Mouse (Mus musculus) gastrocnemius, postnatal 4 days (tissue): Measurements from ENCODE around the gene E2f3. TPM values are rescaled to one million over a fixed set of nuclear protein-coding genes. Genes with fewer than 3 reads are reported as not detected.

Source experiments
- DNase-seq, 2 experiments: peaks; one replicate each; pipeline ENCODE4 v3.0.0; 2021 to 2022; ENCODE audit warnings: low spot score in 2 of 2, mixed read lengths in 2 of 2
- total RNA-seq, 2 experiments: library from RNA; stranded (reverse); gene quantifications; 2 replicates each; pipeline ENCODE4 v1.2.3; 2021

E2f3 gene
- total RNA-seq, 2 experiments from 2014 or later, result 14.6 to 14.9 TPM

DNA sequence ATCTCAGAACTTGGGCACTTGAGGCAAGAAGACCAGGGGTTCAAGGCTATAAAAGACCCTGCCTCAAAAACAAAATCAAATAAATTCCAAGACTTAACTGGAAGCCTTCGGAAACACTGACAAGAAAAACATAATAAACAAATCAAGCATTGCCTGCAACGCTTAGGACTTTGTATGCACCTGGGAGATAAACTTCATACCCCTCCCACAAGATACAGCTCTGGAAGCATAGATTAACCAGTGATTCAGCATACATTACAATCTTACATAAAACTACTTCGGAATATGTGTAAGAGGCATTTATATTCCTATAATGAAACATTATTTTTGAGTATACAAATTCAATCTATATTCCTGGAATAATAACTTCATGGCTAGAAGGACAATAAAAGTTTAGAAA, 3.5 kb downstream of the E2f3 start:
- no peak for DNase-seq

DNA sequence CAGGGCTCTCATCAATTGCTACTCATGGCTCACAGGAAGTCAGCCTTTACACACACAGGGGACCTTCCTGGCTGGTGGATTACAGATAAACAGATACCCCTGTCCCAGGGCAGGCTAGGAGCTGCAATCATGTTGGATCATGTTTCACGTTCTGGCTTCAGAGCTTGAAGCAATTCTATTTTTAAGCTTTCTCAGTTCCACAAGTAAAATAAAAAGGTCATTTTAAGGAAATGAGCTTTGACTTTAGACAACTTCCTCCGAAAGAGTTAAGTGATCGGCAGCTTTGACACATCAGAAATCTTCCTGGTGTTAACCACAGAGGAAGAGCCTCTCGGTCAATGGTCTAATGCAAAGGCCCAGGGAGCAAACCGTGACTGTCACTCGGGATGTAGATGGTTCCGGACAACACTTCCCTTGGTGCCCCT, 6.7 kb downstream of the E2f3 start:
- DNase-seq, result no peak

DNA sequence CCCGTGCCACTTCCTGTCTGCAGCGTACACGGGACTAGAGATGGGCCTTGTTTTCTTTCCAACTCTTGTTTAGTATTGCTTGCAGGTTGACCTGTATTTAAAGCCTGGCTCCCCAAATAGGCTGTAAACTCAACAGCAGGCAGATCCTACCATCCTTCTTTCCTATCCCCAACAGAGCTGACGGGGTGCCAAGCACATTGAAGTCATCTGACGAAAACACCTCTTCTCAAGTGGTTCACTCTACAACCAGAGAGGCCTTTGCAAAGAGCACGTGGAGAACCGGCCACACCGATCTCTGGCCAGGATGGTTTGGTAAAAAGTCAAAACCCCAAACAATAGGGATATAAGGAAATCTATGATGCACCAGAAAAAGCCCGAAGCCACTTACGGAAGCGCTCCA, 8.5 kb downstream of the E2f3 start:
- no peak for DNase-seq

DNA sequence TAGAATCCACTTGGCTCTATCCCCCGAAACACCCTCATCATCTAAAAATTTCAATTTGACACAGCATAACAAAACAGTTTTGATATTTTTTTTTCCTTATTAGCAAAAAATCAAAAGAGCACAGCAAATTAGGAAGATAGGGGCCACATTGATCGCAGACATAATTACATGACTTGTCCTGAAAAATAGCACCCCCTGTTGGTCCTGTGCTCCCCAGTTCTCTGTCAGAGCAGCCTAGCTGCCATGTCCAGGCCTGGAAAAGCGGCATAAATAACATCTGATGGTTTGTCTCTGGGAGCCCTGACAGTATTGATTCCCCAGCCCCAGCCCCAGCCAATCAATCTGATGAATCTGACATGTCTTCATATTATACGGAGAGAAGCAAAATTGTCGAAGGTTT, 11.8 kb downstream of the E2f3 start:
- no peak for DNase-seq

- DNase-seq, result no peak
Observed at GRCm38 (mm10) chr13:29973610-29974009, 12.3 kb downstream of the E2f3 start.

GRCm38 (mm10) chr13:29970333-29970732, 15.5 kb downstream of the E2f3 start:
- DNase-seq, result no peak

DNA sequence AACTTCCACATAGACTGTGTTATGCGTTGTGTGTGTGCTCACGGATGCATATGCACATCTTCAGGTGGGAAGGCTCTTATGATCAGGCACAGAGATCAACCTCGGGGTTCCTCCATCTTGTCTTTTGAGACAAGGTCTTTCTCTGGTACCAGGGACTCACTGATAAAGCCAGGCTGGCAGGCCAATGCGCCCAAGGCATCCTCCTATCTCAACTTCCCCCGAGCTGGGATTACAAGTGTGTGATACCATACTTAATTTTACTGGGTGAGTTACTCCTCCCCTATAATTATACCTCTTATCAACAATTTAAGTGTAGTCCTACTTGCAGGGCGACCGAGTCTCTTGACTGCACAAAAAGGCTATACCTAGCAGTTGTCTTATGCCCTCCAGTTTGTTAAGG, 17.2 kb downstream of the E2f3 start:
- DNase-seq, result no peak

DNA sequence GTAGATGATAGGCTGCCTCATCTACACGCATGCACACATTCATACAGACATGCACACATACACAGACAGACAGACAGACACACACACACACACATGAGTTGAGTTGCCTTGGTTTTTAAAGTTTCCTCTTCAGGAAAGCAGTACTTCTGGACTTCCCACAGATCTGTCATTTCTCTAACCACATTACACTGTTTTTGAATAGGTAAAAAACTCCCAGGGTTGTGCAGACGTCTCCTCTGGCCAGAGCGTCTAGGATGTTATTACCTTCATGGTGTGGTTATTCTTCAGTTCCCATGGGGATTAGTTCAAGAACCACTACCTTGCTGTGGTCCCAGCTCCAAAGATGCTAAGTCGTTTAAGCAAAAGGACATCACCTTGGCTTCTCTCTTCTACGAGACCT, 18.5 kb downstream of the E2f3 start:
- DNase-seq, result no peak

- DNase-seq, result no peak
Observed at GRCm38 (mm10) chr13:29966966-29967365, 18.9 kb downstream of the E2f3 start.

DNA sequence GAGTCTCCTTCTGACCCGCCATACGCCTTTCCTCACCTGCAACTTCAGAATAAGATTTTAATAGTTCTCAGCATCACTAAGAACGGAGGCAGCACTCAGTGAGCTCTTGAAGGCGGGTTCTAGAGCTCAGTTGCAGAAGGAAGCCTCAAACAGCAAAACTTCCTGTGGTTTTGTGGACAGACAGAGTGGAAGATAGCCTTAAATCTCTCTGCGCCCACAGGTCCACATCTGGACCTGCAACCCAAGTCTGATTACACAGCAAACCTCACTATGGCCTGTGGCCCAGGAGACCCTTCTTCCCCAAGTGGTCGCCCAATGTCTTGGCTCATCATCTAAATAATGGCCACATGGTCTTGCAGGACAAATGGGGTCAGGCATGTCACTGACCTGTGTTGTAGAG, 21.8 kb downstream of the E2f3 start:
- DNase-seq, result no peak

GRCm38 (mm10) chr13:29960416-29960815, 25.4 kb downstream of the E2f3 start:
- DNase-seq, result no peak

DNA sequence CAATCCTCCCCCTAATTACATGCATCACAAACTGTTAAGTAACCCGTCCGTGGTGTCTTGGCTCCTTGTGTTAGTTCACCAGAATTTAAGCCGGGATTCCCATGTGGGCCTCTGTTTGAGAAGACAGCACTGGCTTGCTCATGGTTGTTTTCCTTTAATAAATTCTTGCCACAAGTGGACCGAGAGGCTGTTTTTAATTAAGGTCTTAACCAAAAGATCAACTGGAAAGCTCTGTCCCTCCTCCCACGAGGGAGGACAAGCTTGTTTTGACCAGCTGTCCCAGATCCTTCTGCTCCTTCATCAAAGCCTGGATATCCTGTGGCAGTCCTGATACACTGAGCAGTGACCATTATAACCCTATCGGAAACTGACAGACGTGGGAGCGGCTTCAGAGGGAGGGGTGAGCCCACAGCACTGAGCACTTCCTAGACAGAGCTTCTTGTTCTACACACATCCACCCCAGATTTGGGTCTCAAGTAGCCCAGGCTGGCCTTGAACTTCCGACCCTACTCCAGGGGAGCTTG, 28.1 kb downstream of the E2f3 start:
- no peak for DNase-seq

- DNase-seq, result no peak
Observed at GRCm38 (mm10) chr13:29956821-29957421, 28.9 kb downstream of the E2f3 start.

- no peak for DNase-seq
Observed at GRCm38 (mm10) chr13:29955296-29955695, 30.6 kb downstream of the E2f3 start.

DNA sequence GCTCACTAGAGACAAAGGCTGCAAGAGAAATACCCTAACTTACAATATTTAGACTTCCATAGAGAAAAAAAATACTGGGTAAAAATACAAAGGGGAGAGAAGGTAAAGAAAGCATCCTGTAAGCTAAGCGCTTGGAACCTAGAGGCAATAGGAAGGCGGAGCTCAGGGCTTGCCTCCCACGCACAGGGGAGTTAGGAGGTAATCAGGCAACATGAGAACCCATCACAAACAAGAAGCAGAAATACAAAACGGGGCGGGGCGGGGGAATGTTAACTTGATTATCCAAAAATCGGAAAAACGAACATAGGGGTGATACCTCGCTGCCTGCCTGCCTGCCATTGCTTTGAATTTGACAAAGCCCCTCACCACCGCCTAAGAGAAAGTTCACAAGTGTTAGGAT, 31.1 kb downstream of the E2f3 start:
- DNase-seq, result no peak

GRCm38 (mm10) chr13:29953417-29954045, 32.3 kb downstream of the E2f3 start:
- no peak for DNase-seq

GRCm38 (mm10) chr13:29946045-29946444, 39.8 kb downstream of the E2f3 start:
- DNase-seq, result no peak

DNA sequence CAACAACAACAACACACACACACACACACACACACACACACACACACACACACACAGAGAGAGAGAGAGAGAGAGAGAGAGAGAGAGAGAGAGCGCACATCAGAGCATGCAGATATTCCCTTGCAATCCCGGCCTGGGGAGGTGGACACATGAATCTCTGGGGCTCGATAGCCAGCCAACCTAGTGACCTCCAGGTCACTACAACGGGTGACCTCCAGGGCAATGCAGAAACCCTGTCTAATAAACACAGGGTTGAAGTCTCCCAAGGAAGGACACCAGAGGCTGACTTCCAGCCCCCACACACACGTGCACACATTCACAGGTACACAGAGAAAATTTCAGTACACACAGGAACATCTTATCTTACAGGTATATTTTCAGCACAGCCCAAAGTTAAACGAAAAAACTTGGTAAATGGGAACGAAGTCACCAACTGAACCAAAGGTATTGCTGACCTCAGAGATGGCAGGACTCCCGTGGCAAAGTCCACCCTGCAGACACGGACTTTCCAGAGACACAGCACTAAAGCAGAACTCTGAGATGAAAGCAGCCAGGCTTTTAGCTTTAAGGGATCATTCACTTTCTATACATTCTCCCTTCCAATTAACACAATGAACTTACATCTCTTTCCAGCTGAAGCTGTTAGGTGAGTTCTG, 40.8 kb downstream of the E2f3 start:
- DNase-seq, result no peak

DNA sequence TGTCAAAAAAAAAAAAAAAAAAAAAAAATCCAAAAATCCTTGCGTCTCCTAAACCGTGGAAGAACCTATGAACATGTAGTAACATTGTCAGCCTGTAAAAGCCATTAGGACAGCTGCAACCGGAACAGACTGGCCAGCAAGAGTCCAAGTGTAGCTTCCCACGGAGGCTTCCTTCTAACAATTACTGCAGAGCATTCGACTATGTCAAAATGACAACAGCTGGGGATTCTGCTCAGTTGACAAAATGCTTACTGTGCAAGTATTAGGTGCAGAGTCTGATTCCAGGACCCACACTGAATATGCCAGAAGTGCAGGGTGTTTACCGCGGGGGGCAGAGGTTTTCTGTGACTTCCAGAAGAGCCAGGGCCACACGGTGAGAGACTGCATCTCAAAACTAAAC, 41.4 kb downstream of the E2f3 start:
- no peak for DNase-seq

DNA sequence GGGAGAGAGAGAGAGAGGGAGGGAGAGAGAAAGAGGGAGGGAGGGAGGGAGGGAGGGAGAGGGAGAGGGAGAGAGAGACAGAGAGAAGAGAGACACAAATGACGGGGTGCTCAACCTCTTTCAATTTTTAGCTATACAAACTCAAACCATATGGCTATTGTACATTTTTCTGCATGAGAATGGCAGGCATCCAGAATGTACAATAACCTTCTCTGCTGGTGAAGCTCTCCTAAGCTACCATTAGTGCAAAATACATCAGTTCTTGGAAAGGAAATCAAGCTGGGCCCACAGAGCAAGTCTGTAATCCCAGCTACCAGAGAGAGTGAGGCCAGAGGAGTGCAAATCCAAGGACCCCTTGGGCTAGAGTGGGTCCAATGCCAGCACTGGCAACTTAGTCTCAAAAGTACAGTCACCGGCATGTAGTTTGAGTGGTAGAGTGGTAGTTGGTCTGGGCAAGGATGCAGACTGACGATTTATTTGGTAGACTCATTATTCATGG, 42.3 kb downstream of the E2f3 start:
- no peak for DNase-seq

DNA sequence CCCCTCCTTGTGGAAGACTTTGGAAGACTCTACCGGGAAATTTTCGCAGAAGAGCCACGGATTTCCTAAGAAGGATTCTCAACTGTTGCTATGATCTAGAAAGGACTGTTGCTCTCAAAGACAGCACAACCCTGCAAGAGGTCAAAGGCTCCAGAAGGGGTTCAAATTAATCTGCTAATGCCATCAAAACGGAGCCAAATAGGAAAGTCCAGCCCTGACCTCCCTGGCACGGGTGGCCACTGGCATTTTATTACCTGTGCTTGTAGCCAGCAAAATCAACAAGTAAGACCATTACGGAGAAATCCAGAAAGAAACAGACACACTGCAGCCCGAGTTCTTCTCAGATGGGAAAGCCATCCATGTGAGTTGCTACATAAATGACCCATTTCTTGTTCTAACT, 45.8 kb downstream of the E2f3 start:
- DNase-seq, result no peak

GRCm38 (mm10) chr13:29939399-29939798, 46.5 kb downstream of the E2f3 start:
- DNase-seq, result no peak
